Mouse (Mus musculus): ENCODE measurements around the gene Adamts12.

Adamts12 gene

GRCm38 (mm10) chr15:11159386-11159785, 94.8 kb downstream of the Adamts12 start:
- no peak for DNase-seq (ENCODE audit: low spot score in 2 of 2)

DNA sequence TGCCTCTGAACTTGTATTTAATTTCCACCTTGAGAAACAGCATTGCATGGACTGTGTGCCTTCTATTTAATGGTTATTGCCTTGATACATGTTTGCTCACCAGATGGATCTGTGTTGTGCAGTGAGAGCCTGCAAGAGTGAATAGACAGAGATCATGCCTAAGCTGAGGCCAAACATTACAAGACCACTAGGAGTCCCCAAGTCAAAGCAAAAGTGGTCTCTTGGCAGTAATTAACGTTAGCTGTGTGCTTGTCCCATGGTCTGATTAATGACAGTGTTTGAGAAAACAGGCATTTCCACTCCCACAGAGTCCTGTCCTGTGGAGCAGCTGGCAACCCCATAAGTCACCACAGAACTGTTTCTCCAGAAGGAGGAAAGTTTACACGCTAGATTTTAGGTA, 96.2 kb downstream of the Adamts12 start:
- DNase-seq (ENCODE audit: low spot score in 2 of 2): no peak

GRCm38 (mm10) chr15:11165883-11166282, 101.3 kb downstream of the Adamts12 start:
- no peak for DNase-seq (ENCODE audit: low spot score in 2 of 2)

- no peak for DNase-seq (ENCODE audit: low spot score in 2 of 2)
Observed at GRCm38 (mm10) chr15:11173884-11174470, 109.4 kb downstream of the Adamts12 start.

- no peak for DNase-seq (ENCODE audit: low spot score in 2 of 2)
Observed at GRCm38 (mm10) chr15:11174842-11175241, 110.3 kb downstream of the Adamts12 start.

- DNase-seq (ENCODE audit: low spot score in 2 of 2): no peak
Observed at GRCm38 (mm10) chr15:11177448-11177847, 112.9 kb downstream of the Adamts12 start.

DNA sequence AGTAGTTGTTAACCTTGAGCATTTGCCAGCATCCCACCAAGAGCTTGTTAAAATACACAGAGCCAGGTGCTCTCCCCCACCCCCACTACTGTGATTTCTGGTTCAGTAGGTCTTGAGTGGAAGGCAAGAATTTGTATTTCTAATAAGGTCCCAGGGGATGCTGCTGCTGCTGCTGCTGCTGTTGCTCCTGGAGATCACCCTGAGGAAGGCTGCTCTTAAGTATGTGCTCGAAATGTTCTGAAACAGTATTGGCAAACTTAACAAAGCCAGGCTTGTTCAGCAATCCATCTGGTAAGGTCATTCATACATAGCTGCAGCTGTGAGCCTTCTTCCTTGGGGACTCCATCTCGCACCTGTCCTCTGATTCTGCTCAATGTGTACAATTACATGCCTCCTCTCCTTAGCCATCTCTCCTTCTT, 115.2 kb downstream of the Adamts12 start:
- no peak for DNase-seq (ENCODE audit: low spot score in 2 of 2)

- no peak for DNase-seq (ENCODE audit: low spot score in 2 of 2)
Observed at GRCm38 (mm10) chr15:11186711-11187110, 122.1 kb downstream of the Adamts12 start.

DNA sequence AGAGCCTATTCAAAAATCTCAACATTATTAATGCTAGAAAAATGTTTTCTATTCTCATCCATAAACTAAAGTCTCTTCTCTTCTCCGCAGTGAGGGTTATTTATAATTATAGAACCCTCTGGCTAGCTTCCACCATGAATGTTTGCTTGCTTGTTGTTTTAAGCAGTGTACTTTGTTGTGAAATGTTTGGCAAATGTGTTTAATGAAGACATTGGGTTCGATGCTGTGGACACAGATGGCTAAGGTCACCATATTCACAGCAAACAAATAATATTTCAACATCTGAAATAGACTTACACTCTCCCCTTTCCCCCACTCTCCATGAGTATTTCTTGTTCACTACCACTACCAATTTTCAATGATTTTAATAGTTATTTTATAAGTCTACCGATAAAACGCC, 125.9 kb downstream of the Adamts12 start:
- no peak for DNase-seq (ENCODE audit: low spot score in 2 of 2)

- DNase-seq (ENCODE audit: low spot score in 2 of 2): no peak
Observed at GRCm38 (mm10) chr15:11192762-11193161, 128.2 kb downstream of the Adamts12 start.

- DNase-seq (ENCODE audit: low spot score in 2 of 2): no peak
Observed at GRCm38 (mm10) chr15:11197051-11197450, 132.5 kb downstream of the Adamts12 start.

GRCm38 (mm10) chr15:11198246-11198795, 133.7 kb downstream of the Adamts12 start:
- DNase-seq (ENCODE audit: low spot score in 2 of 2): no peak

- DNase-seq (ENCODE audit: low spot score in 2 of 2): no peak
Observed at GRCm38 (mm10) chr15:11203084-11203483, 138.5 kb downstream of the Adamts12 start.

- no peak for DNase-seq (ENCODE audit: low spot score in 2 of 2)
Observed at GRCm38 (mm10) chr15:11204934-11205333, 140.3 kb downstream of the Adamts12 start.

DNA sequence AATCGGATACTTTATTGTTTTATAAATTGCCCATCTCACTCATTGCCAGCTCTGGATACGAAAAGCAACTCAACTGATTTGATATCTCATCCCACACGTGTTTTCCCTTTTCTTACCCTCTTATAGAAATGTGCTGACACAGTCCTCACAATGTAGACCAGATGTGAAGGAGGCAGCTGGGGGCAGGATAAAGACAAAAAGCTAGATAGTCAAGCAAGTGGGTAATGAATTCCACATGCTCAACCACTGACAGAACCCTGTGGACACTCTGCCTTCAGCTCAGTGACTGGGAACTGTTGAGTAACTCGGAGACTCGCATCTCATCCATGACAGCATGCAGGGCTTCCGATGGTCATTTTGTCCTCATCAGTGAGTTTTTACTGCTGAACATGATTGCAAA, 146.4 kb downstream of the Adamts12 start:
- DNase-seq (ENCODE audit: low spot score in 2 of 2): no peak

DNA sequence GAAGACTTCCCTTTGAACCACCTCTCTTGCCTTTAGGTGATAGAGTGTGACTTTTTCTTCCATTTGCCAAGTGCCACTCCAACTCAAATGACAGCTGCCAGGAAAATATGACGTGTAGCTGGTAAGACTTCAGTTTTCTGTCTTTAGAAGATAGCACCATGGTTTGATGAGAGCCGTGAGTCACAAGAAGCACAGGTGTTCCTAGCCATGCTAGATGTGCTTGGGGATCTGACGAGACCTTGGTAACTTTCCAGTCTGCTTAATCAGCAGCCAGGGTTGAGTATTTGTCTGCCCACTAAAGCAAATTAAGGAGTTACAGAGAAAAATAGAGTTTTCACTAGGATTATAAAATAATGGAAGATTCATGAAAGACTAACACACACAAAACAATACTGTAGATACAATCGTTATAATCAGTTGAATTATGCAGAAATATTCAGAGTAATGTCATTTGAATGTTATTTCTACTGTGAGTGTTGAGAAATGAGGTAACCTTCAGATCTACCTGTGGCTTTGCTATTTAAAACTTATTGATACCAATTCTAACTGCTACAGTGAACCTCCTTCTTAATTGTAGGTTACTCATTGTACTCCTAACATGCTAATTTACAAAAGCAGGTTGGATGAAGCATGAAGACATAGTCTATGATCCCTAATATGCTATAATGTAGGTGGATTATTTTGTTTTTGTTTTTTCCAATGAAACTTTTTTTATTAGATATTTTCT, 169.5 kb downstream of the Adamts12 start:
- DNase-seq (ENCODE audit: low spot score in 2 of 2): no peak

GRCm38 (mm10) chr15:11240406-11240805, 175.8 kb downstream of the Adamts12 start:
- no peak for DNase-seq (ENCODE audit: low spot score in 2 of 2)

DNA sequence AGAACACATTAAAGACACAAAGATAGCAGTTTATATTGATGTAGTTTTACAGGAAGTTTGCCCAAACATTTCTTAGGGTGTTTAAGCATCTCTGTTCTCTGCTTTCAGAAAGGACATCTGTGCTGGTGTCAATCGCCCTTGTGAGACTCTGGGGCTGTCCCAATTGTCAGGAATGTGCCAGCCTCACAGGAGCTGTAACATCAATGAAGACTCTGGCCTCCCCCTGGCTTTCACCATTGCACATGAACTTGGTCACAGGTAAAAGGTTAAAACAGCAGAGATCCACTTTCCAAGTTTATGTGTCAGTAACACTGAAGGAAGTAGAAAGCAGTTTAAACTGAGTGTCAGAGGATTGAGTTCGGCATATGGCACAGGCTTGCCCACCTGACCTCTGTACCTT, 176.7 kb downstream of the Adamts12 start:
- no peak for DNase-seq (ENCODE audit: low spot score in 2 of 2)

GRCm38 (mm10) chr15:11246402-11246801, 181.8 kb downstream of the Adamts12 start:
- DNase-seq (ENCODE audit: low spot score in 2 of 2): no peak

GRCm38 (mm10) chr15:11279273-11280080, 214.9 kb downstream of the Adamts12 start:
- DNase-seq (ENCODE audit: low spot score in 2 of 2): no peak

GRCm38 (mm10) chr15:11280689-11281264, 216.2 kb downstream of the Adamts12 start:
- no peak for DNase-seq (ENCODE audit: low spot score in 2 of 2)

GRCm38 (mm10) chr15:11283171-11283570, 218.6 kb downstream of the Adamts12 start:
- no peak for DNase-seq (ENCODE audit: low spot score in 2 of 2)
